Mouse (Mus musculus) embryonic facial prominence, embryonic 14.5 days (tissue): ENCODE results near the gene Car5a. TPM values are rescaled to one million over a fixed set of nuclear protein-coding genes. Genes with fewer than 3 reads are reported as not detected.

ENCODE experiments used
- ATAC-seq: fragments of 200-750 bp; cut with Nextera tagmentation; 2 replicates; pipeline ENCODE4 v1.8.0; 2017; ENCODE audit warnings: low read depth, moderate number of reproducible peaks, moderate TSS enrichment
- DNase-seq: peaks from one replicate; pipeline ENCODE4 v3.0.0-alpha.2; 2015; ENCODE audit warnings: low spot score
- H3K27ac ChIP-seq: fragments of 300-500 bp; sonication (generic); replicated peaks from 2 replicates; pipeline ENCODE4 v1.5.1; 2014; ENCODE audit warnings: low read depth, mild to moderate bottlenecking, low read length, moderate library complexity
- H3K27me3 ChIP-seq: fragments of 300-500 bp; sonication (generic); replicated peaks from 2 replicates; pipeline ENCODE4 v1.6.1; 2014; ENCODE audit warnings: low read length; ENCODE audit not compliant: control insufficient read depth, insufficient read depth
- H3K36me3 ChIP-seq: fragments of 300-500 bp; sonication (generic); 2 replicates; pipeline ENCODE4 v1.6.1; 2014; ENCODE audit warnings: low read length, mixed read lengths; ENCODE audit not compliant: control insufficient read depth, insufficient read depth
- H3K4me1 ChIP-seq: fragments of 300-500 bp; sonication (generic); 2 replicates; pipeline ENCODE4 v1.6.1; 2014; ENCODE audit warnings: antibody characterized with exemption, low read length; ENCODE audit not compliant: control insufficient read depth, insufficient read depth
- H3K4me2 ChIP-seq: fragments of 300-500 bp; sonication (generic); 2 replicates; pipeline ENCODE4 v1.6.1; 2014; ENCODE audit warnings: low read depth, mild to moderate bottlenecking, low read length, moderate library complexity, mixed read lengths
- H3K4me3 ChIP-seq: fragments of 300-500 bp; sonication (generic); 2 replicates; pipeline ENCODE4 v1.5.1; 2014; ENCODE audit warnings: low read depth, mild to moderate bottlenecking, low read length
- H3K9ac ChIP-seq: fragments of 300-500 bp; sonication (generic); 2 replicates; pipeline ENCODE4 v1.6.1; 2014; ENCODE audit warnings: low read depth, mild to moderate bottlenecking, low read length, moderate library complexity, mixed read lengths
- H3K9me3 ChIP-seq: fragments of 300-500 bp; sonication (generic); 2 replicates; pipeline ENCODE4 v1.6.1; 2016; ENCODE audit warnings: low read length; ENCODE audit not compliant: control insufficient read depth
- WGBS: fragments of 180-500 bp; shearing (Covaris S2); extraction: QIAGEN DNeasy Blood & Tissue Kit; methylation state at CpG from one replicate; pipeline ENCODE4 v1.1.7; 2014; 5-methylcytosine and 5-hydroxymethylcytosine counted together
- polyA plus RNA-seq: library from polyadenylated mRNA; unstranded; fragments of >200 nt; fragmentation: Nextera tagmentation; extraction: Ambion mirVana; gene quantifications from 2 replicates; pipeline ENCODE4 v1.2.1, GENCODE M21; 2014

Car5a gene
- polyA plus RNA-seq, 1 experiment from 2014 or later, result not detected

GRCm38 (mm10) chr8:121977819-121978590 lies 33.3 kb upstream of the Car5a start:
- H3K9ac ChIP-seq, result no peak overlapping the region

GRCm38 (mm10) chr8:121973906-121974305 lies 29.2 kb upstream of the Car5a start:
- Histone ChIP-seq H3K36me3 (peaks cover 49% of the 10 kb centered on the region), H3K27me3 (no peaks in the 10 kb centered on the region), H3K4me2 (no peak overlapping the region), H3K4me3 (no peak overlapping the region), H3K27ac (no peak overlapping the region), H3K9ac (no peak overlapping the region), H3K9me3 (no peaks in the 10 kb centered on the region), H3K4me1 (no peaks in the 10 kb centered on the region)
- 95% methylated on average over 28 of the region's 28 CpGs for WGBS
- DNase-seq (no peak), ATAC-seq (no peak)

More at GRCm38 (mm10) chr8:121977819-121978590, 33.3 kb upstream of the Car5a start:
- DNase-seq, result peak; percentile 81
- Histone ChIP-seq H3K27me3 (no peaks in the 10 kb centered on the region), H3K27ac (no peak overlapping the region), H3K36me3 (peaks cover 77% of the 10 kb centered on the region), H3K4me3 (no peak overlapping the region), H3K4me2 (no peak overlapping the region), H3K4me1 (no peaks in the 10 kb centered on the region), H3K9me3 (no peaks in the 10 kb centered on the region)
- 54% methylated on average over 8 of the region's 8 CpGs for WGBS
- peak; percentile 65; the same call in 1 of the 2 replicates for ATAC-seq

- H3K4me1 ChIP-seq, result peaks cover 12% of the 10 kb centered on the region
- no peaks in the 10 kb centered on the region for H3K9me3 ChIP-seq
- no peak overlapping the region for H3K4me2 ChIP-seq
- H3K27me3 ChIP-seq, result no peaks in the 10 kb centered on the region
- ATAC-seq (no peak), DNase-seq (no peak)
- H3K4me3 ChIP-seq, result no peak overlapping the region
- no peak overlapping the region for H3K27ac ChIP-seq
- H3K36me3 ChIP-seq, result peaks cover 27% of the 10 kb centered on the region
- 72% methylated on average over 17 of the region's 17 CpGs for WGBS
- H3K9ac ChIP-seq, result no peak overlapping the region
These were observed 26.9 kb upstream of the Car5a start for GRCm38 (mm10) chr8:121971488-121972058.

- peaks cover 14% of the 10 kb centered on the region for H3K36me3 ChIP-seq
- H3K9ac ChIP-seq, result 0 out of 2 replicates have a peak overlapping the region, but pooled peaks have one; percentile 30
- ATAC-seq, result no peak
- H3K9me3 ChIP-seq, result no peaks in the 10 kb centered on the region
- peaks cover 23% of the 10 kb centered on the region for H3K4me1 ChIP-seq
- H3K4me2 ChIP-seq, result no peak overlapping the region
- no peaks in the 10 kb centered on the region for H3K27me3 ChIP-seq
- no peak for DNase-seq
- 0 out of 2 replicates have a peak overlapping the region, but pooled peaks have one; percentile 39 for H3K27ac ChIP-seq
- H3K4me3 ChIP-seq, result no peak overlapping the region
- WGBS, result 82% methylated on average over 8 of the region's 8 CpGs
These were observed 25.5 kb upstream of the Car5a start for GRCm38 (mm10) chr8:121970225-121970624.

- H3K4me1 ChIP-seq, result peaks cover 26% of the 10 kb centered on the region
- no peaks in the 10 kb centered on the region for H3K9me3 ChIP-seq
- no peaks in the 10 kb centered on the region for H3K36me3 ChIP-seq
- 69% methylated on average over 4 of the region's 4 CpGs for WGBS
- H3K27ac ChIP-seq, result no peak overlapping the region
- no peak overlapping the region for H3K4me2 ChIP-seq
- no peak overlapping the region for H3K4me3 ChIP-seq
- no peak overlapping the region for H3K9ac ChIP-seq
- no peak for ATAC-seq
- DNase-seq, result no peak
- no peaks in the 10 kb centered on the region for H3K27me3 ChIP-seq
These were observed 23.8 kb upstream of the Car5a start for GRCm38 (mm10) chr8:121968542-121968941.

GRCm38 (mm10) chr8:121967977-121968376 lies 23.3 kb upstream of the Car5a start:
- Histone ChIP-seq H3K27me3 (no peaks in the 10 kb centered on the region), H3K9me3 (no peaks in the 10 kb centered on the region), H3K4me3 (no peak overlapping the region), H3K4me2 (no peak overlapping the region), H3K36me3 (no peaks in the 10 kb centered on the region), H3K27ac (0 out of 2 replicates have a peak overlapping the region, but pooled peaks have one; percentile 41), H3K9ac (no peak overlapping the region), H3K4me1 (peaks cover 26% of the 10 kb centered on the region)
- ATAC-seq, result no peak
- DNase-seq, result no peak
- WGBS, result 43% methylated on average over 4 of the region's 4 CpGs

- ATAC-seq, result peak; percentile 17; the same call in 1 of the 2 replicates
- no peak overlapping the region for H3K4me3 ChIP-seq
- no peak overlapping the region for H3K4me2 ChIP-seq
- H3K9me3 ChIP-seq, result no peaks in the 10 kb centered on the region
- H3K36me3 ChIP-seq, result no peaks in the 10 kb centered on the region
- no peaks in the 10 kb centered on the region for H3K27me3 ChIP-seq
- no peak for DNase-seq
- WGBS, result 52% methylated on average over 7 of the region's 7 CpGs
- H3K4me1 ChIP-seq, result peaks cover 26% of the 10 kb centered on the region
- H3K9ac ChIP-seq, result 0 out of 2 replicates have a peak overlapping the region, but pooled peaks have one; percentile 35
- H3K27ac ChIP-seq, result peak overlapping the region; percentile 54; the same call in 1 of the 2 replicates
These were observed 22.2 kb upstream of the Car5a start for GRCm38 (mm10) chr8:121966714-121967448.

- 55% methylated on average over 5 of the region's 5 CpGs for WGBS
- no peak for ATAC-seq
- no peak overlapping the region for H3K4me2 ChIP-seq
- no peak overlapping the region for H3K9ac ChIP-seq
- no peak for DNase-seq
- no peaks in the 10 kb centered on the region for H3K9me3 ChIP-seq
- peaks cover 26% of the 10 kb centered on the region for H3K4me1 ChIP-seq
- H3K4me3 ChIP-seq, result no peak overlapping the region
- no peaks in the 10 kb centered on the region for H3K36me3 ChIP-seq
- H3K27ac ChIP-seq, result peak overlapping the region; percentile 54; the same call in 1 of the 2 replicates
- no peaks in the 10 kb centered on the region for H3K27me3 ChIP-seq
These were observed 21.4 kb upstream of the Car5a start for GRCm38 (mm10) chr8:121966110-121966509.
